Mouse (Mus musculus) MEL (cell line): Measurements from ENCODE around the gene Usp32.

Source experiments
- BHLHE40 ChIP-seq: IDR thresholded peaks from 2 replicates; pipeline ENCODE4 v1.6.1; 2012; ENCODE audit warnings: low read depth, mild to moderate bottlenecking, inconsistent platforms, low read length, improper control_type of control experiment, borderline replicate concordance
- CTCF ChIP-seq, 3 experiments: IDR thresholded peaks in 2 of 3; conservative IDR thresholded peaks in 1 of 3; 2 replicates each; pipeline ENCODE4 v1.5.1; 2011 to 2012; ENCODE audit warnings: low read length in 3 of 3, low read depth in 2 of 3, mild to moderate bottlenecking in 2 of 3, improper control_type of control experiment in 1 of 3, inconsistent platforms in 1 of 3, mixed read lengths in 1 of 3, moderate library complexity in 1 of 3; ENCODE audit not compliant: control insufficient read depth in 1 of 3, insufficient read depth in 1 of 3, poor library complexity in 1 of 3, severe bottlenecking in 1 of 3
- ELF1 ChIP-seq: IDR thresholded peaks from 2 replicates; pipeline ENCODE4 v1.6.1; 2014; ENCODE audit warnings: low read depth, mild to moderate bottlenecking, inconsistent platforms, low read length, improper control_type of control experiment, moderate library complexity
- EP300 ChIP-seq, 2 experiments: IDR thresholded peaks; 2 replicates each; pipeline ENCODE4 v1.6.1; 2011; ENCODE audit warnings: improper control_type of control experiment in 2 of 2, low read length in 2 of 2, low read depth in 1 of 2, mild to moderate bottlenecking in 1 of 2
- GABPA ChIP-seq: IDR thresholded peaks from 2 replicates; pipeline ENCODE4 v1.6.1; 2012; ENCODE audit warnings: low read depth, mild to moderate bottlenecking, inconsistent platforms, low read length, improper control_type of control experiment, moderate library complexity
- NRF1 ChIP-seq: IDR thresholded peaks from 2 replicates; pipeline ENCODE4 v1.6.1; 2014; ENCODE audit warnings: low read depth, mild to moderate bottlenecking, inconsistent platforms, low read length, improper control_type of control experiment, moderate library complexity; ENCODE audit not compliant: poor library complexity, insufficient read depth, severe bottlenecking
- POLR2A ChIP-seq, 2 experiments: IDR thresholded peaks; 2 replicates each; pipeline ENCODE4 v1.6.1; 2011 to 2012; ENCODE audit warnings: low read length in 2 of 2, mild to moderate bottlenecking in 2 of 2, control low read depth in 1 of 2, improper control_type of control experiment in 1 of 2, low read depth in 1 of 2, moderate library complexity in 1 of 2; ENCODE audit not compliant: control insufficient read depth in 1 of 2, insufficient read depth in 1 of 2, poor library complexity in 1 of 2
- POLR2AphosphoS5 ChIP-seq: IDR thresholded peaks from 2 replicates; pipeline ENCODE4 v1.6.1; 2012; ENCODE audit warnings: low read depth, borderline replicate concordance, mild to moderate bottlenecking, inconsistent platforms, low read length, moderate library complexity, mixed read lengths
- SMC3 ChIP-seq: IDR thresholded peaks from 2 replicates; pipeline ENCODE4 v1.6.1; 2011; ENCODE audit warnings: low read depth, low read length, improper control_type of control experiment
- TAL1 ChIP-seq: IDR thresholded peaks from 2 replicates; pipeline ENCODE4 v1.6.1; 2012; ENCODE audit warnings: mild to moderate bottlenecking, inconsistent platforms, low read length, moderate library complexity, mixed read lengths
- TCF12 ChIP-seq: IDR thresholded peaks from 2 replicates; pipeline ENCODE4 v1.6.1; 2014; ENCODE audit warnings: low read depth, mild to moderate bottlenecking, inconsistent platforms, low read length, improper control_type of control experiment, moderate library complexity
- ZKSCAN1 ChIP-seq: IDR thresholded peaks from 2 replicates; pipeline ENCODE4 v1.6.1; 2012; ENCODE audit warnings: low read depth, mild to moderate bottlenecking, inconsistent platforms, low read length, improper control_type of control experiment, moderate library complexity

- TF ChIP-seq POLR2A (IDR thresholded peaks at IDR 0.05; ENCODE audit: control insufficient read depth in 1 of 2, insufficient read depth in 1 of 2, low read depth in 1 of 2, low read length in 2 of 2, poor library complexity in 1 of 2) (no peak), TAL1 (no peak), ZKSCAN1 (no peak), BHLHE40 (no peak), CTCF (IDR thresholded peaks at IDR 0.05 in 2 of 3, conservative IDR thresholded peaks at IDR 0.05 in 1 of 3; ENCODE audit: control insufficient read depth in 1 of 3, insufficient read depth in 1 of 3, low read depth in 2 of 3, low read length in 3 of 3, poor library complexity in 1 of 3, severe bottlenecking in 1 of 3) (no peak), GABPA (no peak), ELF1 (no peak), POLR2AphosphoS5 (no peak), SMC3 (no peak), NRF1 (no peak), EP300 (IDR thresholded peaks at IDR 0.05; ENCODE audit: low read depth in 1 of 2, low read length in 2 of 2) (no peak), TCF12 (no peak)
These were observed 171.2 kb downstream of the Usp32 start for GRCm38 (mm10) chr11:84968775-84969174.
